ENCODE assay signal across 9 mouse cellular contexts in the genomic region with DNA sequence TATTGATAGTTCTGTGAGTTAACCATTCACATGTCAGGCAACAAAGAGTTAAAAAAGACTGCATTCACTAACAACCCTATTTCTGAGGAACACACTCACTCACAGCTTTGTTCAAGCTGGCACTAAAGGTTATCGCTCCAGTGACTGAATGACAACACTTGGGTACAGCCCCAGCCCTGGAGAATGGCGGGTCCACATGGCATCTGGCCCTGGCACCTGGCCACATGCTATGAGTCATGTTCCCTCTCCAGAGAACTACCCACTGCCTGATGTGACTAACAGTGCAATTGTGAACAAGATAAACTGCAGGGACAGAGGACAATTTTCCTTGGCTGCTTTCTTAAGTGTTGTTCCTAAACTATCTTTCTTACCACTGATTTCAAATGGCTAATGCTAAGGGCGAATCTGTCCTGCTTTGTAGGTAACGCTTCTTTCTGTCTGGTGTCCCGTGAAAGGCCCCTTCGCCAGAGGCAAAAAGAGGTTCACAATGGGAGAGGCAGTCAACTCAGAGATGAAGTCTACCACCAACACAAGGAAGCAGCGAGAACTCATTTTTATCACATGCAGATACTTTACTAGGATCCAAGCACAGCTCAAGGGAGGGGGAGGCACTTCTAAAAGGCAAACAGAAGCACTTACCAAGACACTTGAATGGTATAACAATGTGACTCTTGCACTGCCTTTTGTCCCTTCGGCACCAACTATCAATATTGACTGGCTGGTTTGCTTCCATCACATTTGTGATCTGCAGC. TPM values are rescaled to one million over a fixed set of nuclear protein-coding genes. Genes with fewer than 3 reads are reported as not detected.
DNase-seq lines count a peak whose midpoint lies in the region; ATAC-seq and TF ChIP-seq lines count a peak whose summit lies in the region.
"Had no signal": no experiment of that assay in that cellular context is flagged by ENCODE, and none has a peak within 500 bp of the region (broad histone marks: within the 10 kb centered on the region; RNA-seq: fewer than 3 reads in every experiment).

No protein-coding gene starts in this region.

- no peaks in the 10 kb centered on the region for H3K27me3 ChIP-seq in hindbrain, embryonic 11.5 days (ENCODE audit: control insufficient read depth, insufficient read depth, low read length)
- no peaks in the 10 kb centered on the region for H3K27me3 ChIP-seq in hindbrain, embryonic 10.5 days (ENCODE audit: insufficient read depth, poor library complexity, severe bottlenecking)
- no peaks in the 10 kb centered on the region for H3K27me3 ChIP-seq in hindbrain, embryonic 15.5 days
- H3K27me3 ChIP-seq: limb, embryonic 13.5 days had no signal

- ATAC-seq in hindbrain, embryonic 11.5 days (ENCODE audit: low FRiP score) = no peak
- ATAC-seq in hindbrain, embryonic 15.5 days (ENCODE audit: low FRiP score, low read depth) = peak; percentile 68; the same call in 1 of the 2 replicates

- H3K4me1 ChIP-seq in hindbrain, embryonic 11.5 days (replicated peaks; ENCODE audit: control insufficient read depth, insufficient read depth, low read length) = no peaks in the 10 kb centered on the region
- H3K4me1 ChIP-seq in hindbrain, embryonic 10.5 days (replicated peaks) = 0 out of 2 replicates have a peak, but pooled peaks cover 3% of the 10 kb centered on the region
- H3K4me1 ChIP-seq in hindbrain, embryonic 15.5 days (replicated peaks) = peaks cover 19% of the 10 kb centered on the region

- H3K4me2 ChIP-seq in hindbrain, embryonic 11.5 days (replicated peaks; ENCODE audit: low read depth, low read length) = no peak overlapping the region
- no peak overlapping the region for H3K4me2 ChIP-seq in hindbrain, embryonic 15.5 days
- H3K4me2 ChIP-seq: limb, embryonic 13.5 days had no signal

- intact Hi-C loops in left cerebral cortex, adult 2 months (cut with DNase I) = loop anchor here (2.0 to 10.0 kb wide), 2 partner anchors 34 to 108 kb away; partner anchors contain the start of genes Aplp2 and Prdm10

- 0 out of 2 replicates have a peak overlapping the region, but pooled peaks have one; percentile 19 for H3K9ac ChIP-seq in hindbrain, embryonic 11.5 days (ENCODE audit: low read depth, low read length)
- no peak overlapping the region for H3K9ac ChIP-seq in hindbrain, embryonic 15.5 days
- H3K9ac ChIP-seq: limb, embryonic 13.5 days had no signal

- no peaks in the 10 kb centered on the region for H3K9me3 ChIP-seq in hindbrain, embryonic 11.5 days (ENCODE audit: control insufficient read depth, low read length)
- H3K9me3 ChIP-seq in hindbrain, embryonic 10.5 days = no peaks in the 10 kb centered on the region
- H3K9me3 ChIP-seq in hindbrain, embryonic 15.5 days = no peaks in the 10 kb centered on the region
- H3K9me3 ChIP-seq: limb, embryonic 13.5 days had no signal

- H3K27ac ChIP-seq in hindbrain, embryonic 11.5 days (ENCODE audit: low read depth, low read length) = no peak overlapping the region
- no peak overlapping the region for H3K27ac ChIP-seq in hindbrain, embryonic 10.5 days
- 0 out of 2 replicates have a peak overlapping the region, but pooled peaks have one; percentile 13 for H3K27ac ChIP-seq in hindbrain, embryonic 15.5 days (replicated peaks)
- H3K27ac ChIP-seq in left cerebral cortex, adult 2 months = peak overlapping the region; percentile 62
- H3K27ac ChIP-seq: limb, embryonic 13.5 days had no signal

- WGBS in hindbrain, embryonic 11.5 days = 93% methylated on average over 8 of the region's 8 CpGs
- WGBS in hindbrain, embryonic 10.5 days = 93% methylated on average over 8 of the region's 8 CpGs
- 71% methylated on average over 8 of the region's 8 CpGs for WGBS in hindbrain, embryonic 15.5 days

- H3K4me3 ChIP-seq in hindbrain, embryonic 11.5 days (ENCODE audit: low read depth, low read length) = no peak overlapping the region
- no peak overlapping the region for H3K4me3 ChIP-seq in hindbrain, embryonic 10.5 days
- no peak overlapping the region for H3K4me3 ChIP-seq in hindbrain, embryonic 15.5 days
- no peak overlapping the region for H3K4me3 ChIP-seq in left cerebral cortex, adult 2 months
- H3K4me3 ChIP-seq: limb, embryonic 13.5 days had no signal

- H3K36me3 ChIP-seq in hindbrain, embryonic 11.5 days (ENCODE audit: control insufficient read depth, insufficient read depth, low read length) = no peaks in the 10 kb centered on the region
- peaks cover 52% of the 10 kb centered on the region for H3K36me3 ChIP-seq in hindbrain, embryonic 10.5 days
- no peaks in the 10 kb centered on the region for H3K36me3 ChIP-seq in hindbrain, embryonic 15.5 days

- DNase-seq in hindbrain, embryonic 11.5 days (ENCODE audit: low spot score) = no peak
- no peak for DNase-seq in hindbrain, embryonic 10.5 days (ENCODE audit: low spot score)
- DNase-seq in cerebellum, adult 11-12 months = peak; percentile 80
- DNase-seq in gastrocnemius, adult 8-10 months (ENCODE audit: low spot score in 2 of 2) = peak; percentile 70 to 71
- DNase-seq in left cerebral cortex, adult 2 months (ENCODE audit: extremely low spot score in 1 of 2, low spot score in 2 of 2) = peak; percentile 76 to 87
- peak; percentile 84 for DNase-seq in ovary, adult 18-20 months (ENCODE audit: low spot score)
- peak; percentile 82 for DNase-seq in urinary bladder, postnatal 25 days (ENCODE audit: low spot score)

- TF ChIP-seq CTCF in left cerebral cortex, adult 2 months (IDR thresholded peaks at IDR 0.05) = no peak

RNA-seq across cellular contexts. Expression of gene Aplp2, which starts 35.1 kb away (rescaled TPM):
- 240 and 278 TPM in 2 replicates for polyA plus RNA-seq in hindbrain, embryonic 11.5 days (2014; fragmentation: Nextera tagmentation; extraction: Ambion mirVana)
- polyA plus RNA-seq in hindbrain, embryonic 10.5 days (2016; fragmentation: Nextera tagmentation; extraction: Ambion mirVana) = 220 and 243 TPM in 2 replicates
- total RNA-seq in gastrocnemius, adult 8-10 months (2022) = 100 to 1,000 TPM in 3 of 4 experiments, 10 to 100 TPM in 1; 91.3 to 137 (median 108) TPM
- 374 and 412 TPM in 2 replicates for polyA plus RNA-seq in hindbrain, embryonic 15.5 days (2015; fragmentation: Nextera tagmentation; extraction: Ambion mirVana)
- 100 to 1,000 TPM; 568 to 604 TPM for total RNA-seq in left cerebral cortex, adult 2 months (2021)

RNA-seq across cellular contexts. Expression of gene St14, which starts 44.9 kb away (rescaled TPM):
- 2.4 and 3.2 TPM in 2 replicates for polyA plus RNA-seq in hindbrain, embryonic 11.5 days (2014; fragmentation: Nextera tagmentation; extraction: Ambion mirVana)
- polyA plus RNA-seq in hindbrain, embryonic 10.5 days (2016; fragmentation: Nextera tagmentation; extraction: Ambion mirVana) = 4.9 and 9.6 TPM in 2 replicates
- total RNA-seq in gastrocnemius, adult 8-10 months (2022) = not detected
- polyA plus RNA-seq in hindbrain, embryonic 15.5 days (2015; fragmentation: Nextera tagmentation; extraction: Ambion mirVana) = 0.62 and 0.91 TPM in 2 replicates
- total RNA-seq in left cerebral cortex, adult 2 months (2021) = 1 to 10 TPM in 1 of 2 experiments, under 1 TPM in 1; 0.87 to 1.1 TPM

Comparison
In these comparisons a context has a peak if more than half of its experiments do, and no peak if none do; other contexts are left out.
1. H3K27ac ChIP-seq: peak in hindbrain, embryonic 15.5 days (single experiment) and left cerebral cortex, adult 2 months (single experiment); none in hindbrain, embryonic 11.5 days (single experiment) and hindbrain, embryonic 10.5 days (single experiment).
2. DNase-seq: peak in cerebellum, adult 11-12 months (single experiment), gastrocnemius, adult 8-10 months (2 of 2), left cerebral cortex, adult 2 months (2 of 2), ovary, adult 18-20 months (single experiment) and urinary bladder, postnatal 25 days (single experiment); none in hindbrain, embryonic 11.5 days (single experiment) and hindbrain, embryonic 10.5 days (single experiment).